Mouse (Mus musculus) testis, adult 2 months (tissue): ENCODE results near the gene Gm48552. TPM values are rescaled to one million over a fixed set of nuclear protein-coding genes. Genes with fewer than 3 reads are reported as not detected.

Source experiments
- H3K27ac ChIP-seq: fragments of 200-500 bp; 2 replicates; pipeline ENCODE4 v1.5.1; 2012; ENCODE audit warnings: low read depth, low read length; ENCODE audit not compliant: control insufficient read depth, insufficient read depth
- H3K27me3 ChIP-seq: fragments of 200-500 bp; 2 replicates; pipeline ENCODE4 v1.6.1; 2012; ENCODE audit warnings: mild to moderate bottlenecking, low read length, moderate library complexity; ENCODE audit not compliant: control insufficient read depth, insufficient read depth
- H3K36me3 ChIP-seq: fragments of 200-500 bp; 2 replicates; pipeline ENCODE4 v1.6.1; 2012; ENCODE audit warnings: mild to moderate bottlenecking, low read length; ENCODE audit not compliant: control insufficient read depth, insufficient read depth
- H3K4me1 ChIP-seq: fragments of 200-500 bp; 2 replicates; pipeline ENCODE4 v1.6.1; 2012; ENCODE audit warnings: low read length; ENCODE audit not compliant: control insufficient read depth, insufficient read depth
- H3K4me3 ChIP-seq: fragments of 200-500 bp; 2 replicates; pipeline ENCODE4 v1.5.1; 2012; ENCODE audit warnings: low read depth, mild to moderate bottlenecking, low read length, moderate library complexity, mixed read lengths; ENCODE audit not compliant: control insufficient read depth
- CTCF ChIP-seq: fragments of 200-500 bp; IDR thresholded peaks from 2 replicates; pipeline ENCODE4 v1.5.1; 2012; ENCODE audit warnings: low read depth, mild to moderate bottlenecking, inconsistent platforms, low read length, moderate library complexity; ENCODE audit not compliant: control insufficient read depth, insufficient read depth, insufficient replicate concordance
- POLR2A ChIP-seq: fragments of 200-500 bp; IDR thresholded peaks from 2 replicates; pipeline ENCODE4 v1.6.1; 2012; ENCODE audit warnings: low read depth, mild to moderate bottlenecking, inconsistent platforms, low read length, moderate library complexity; ENCODE audit not compliant: control insufficient read depth
- polyA plus RNA-seq: library from polyadenylated mRNA; depleted of rRNA; stranded (reverse); fragments of >200 nt; gene quantifications from 2 replicates; pipeline ENCODE4 v1.2.3, GENCODE M21; 2012

Gm48552 gene
- polyA plus RNA-seq, 1 experiment, result not detected

DNA sequence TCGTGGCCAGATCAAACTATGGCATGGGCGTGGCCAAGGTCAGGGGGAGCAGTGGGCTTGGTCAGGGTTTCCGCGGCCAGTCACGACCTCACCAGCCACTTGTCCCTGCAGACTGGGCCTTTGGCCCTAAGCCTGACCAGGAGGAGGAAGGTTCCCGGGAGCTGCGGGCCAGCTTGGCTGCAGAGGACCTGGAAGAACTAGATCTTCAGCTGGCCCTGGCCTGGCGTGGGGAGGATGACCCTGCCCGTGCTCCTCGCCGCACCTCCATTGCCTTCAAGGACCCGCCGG, 1.8 kb downstream of the Gm48552 start:
- no peak for TF ChIP-seq CTCF
- no peak; the same call in 1 of the 2 replicates for TF ChIP-seq POLR2A
- no peak overlapping the region for H3K4me3 ChIP-seq
- H3K27me3 ChIP-seq, result no peaks in the 10 kb centered on the region
- H3K27ac ChIP-seq, result peak overlapping the region; percentile 7; the same call in 1 of the 2 replicates
- H3K36me3 ChIP-seq, result no peaks in the 10 kb centered on the region
- H3K4me1 ChIP-seq, result peaks cover 40% of the 10 kb centered on the region

DNA sequence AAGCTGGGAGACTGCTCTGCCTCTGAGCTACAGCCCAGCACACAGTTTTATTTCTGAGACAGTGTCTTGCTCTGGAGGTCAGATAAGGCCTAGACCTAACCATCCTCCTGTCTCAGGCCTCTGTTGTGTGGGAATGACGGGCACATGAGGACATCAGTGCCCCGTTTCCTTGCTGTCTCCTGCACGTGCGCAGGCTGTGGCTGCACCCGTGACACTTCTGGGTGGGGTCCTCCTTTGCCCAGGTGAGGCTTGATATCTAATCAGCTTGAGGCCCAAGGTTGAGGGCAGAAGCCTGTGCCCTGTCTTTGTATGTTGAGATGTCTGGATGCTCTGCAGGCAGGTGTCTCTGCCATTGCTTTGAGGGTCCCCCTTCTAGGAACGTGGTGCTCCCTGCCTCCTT, 3.5 kb downstream of the Gm48552 start:
- Histone ChIP-seq H3K4me3 (peak overlapping the region; percentile 85), H3K36me3 (no peaks in the 10 kb centered on the region), H3K27ac (peak overlapping the region; percentile 27), H3K27me3 (no peaks in the 10 kb centered on the region), H3K4me1 (peaks cover 32% of the 10 kb centered on the region)
- TF ChIP-seq POLR2A (no peak), CTCF (no peak)

DNA sequence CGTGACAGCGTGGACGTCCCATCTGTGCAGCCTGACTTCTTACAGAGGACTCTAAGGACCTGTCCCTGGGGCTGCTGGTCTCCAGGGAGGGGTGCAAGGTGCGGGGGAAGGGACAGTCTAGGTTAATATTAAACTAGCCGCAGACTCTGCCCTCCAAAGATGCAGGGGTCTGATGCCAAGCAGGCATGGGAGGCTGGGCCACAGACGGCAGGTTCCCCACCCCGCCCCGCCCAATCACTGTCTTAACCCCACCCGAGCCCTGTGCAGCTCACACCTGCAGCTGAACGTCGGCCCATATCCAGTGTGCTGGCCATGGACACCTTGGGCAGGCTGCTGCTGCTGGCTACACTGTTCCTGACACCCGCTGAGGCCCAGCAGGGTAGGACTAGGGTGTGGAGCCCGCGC, 4.0 kb downstream of the Gm48552 start, which contains the start of gene Smim24:
TSS of gene Smim24 (plus strand) at position 271 of the 405 bp plus-strand sequence.
- H3K27me3 ChIP-seq, result no peaks in the 10 kb centered on the region
- no peaks in the 10 kb centered on the region for H3K36me3 ChIP-seq
- peak within 1 kb of the TSS; percentile 85 for H3K4me3 ChIP-seq
- H3K27ac ChIP-seq, result peak within 1 kb of the TSS; percentile 92
- no peak for TF ChIP-seq POLR2A
- TF ChIP-seq CTCF, result no peak
- H3K4me1 ChIP-seq, result peaks cover 32% of the 10 kb centered on the region

GRCm38 (mm10) chr10:81393456-81394063, 4.8 kb downstream of the Gm48552 start:
- no peaks in the 10 kb centered on the region for H3K27me3 ChIP-seq
- peaks cover 32% of the 10 kb centered on the region for H3K4me1 ChIP-seq
- H3K27ac ChIP-seq, result peak overlapping the region; percentile 92
- H3K4me3 ChIP-seq, result peak overlapping the region; percentile 85
- TF ChIP-seq CTCF (no peak), POLR2A (peak; percentile 81)
- no peaks in the 10 kb centered on the region for H3K36me3 ChIP-seq

DNA sequence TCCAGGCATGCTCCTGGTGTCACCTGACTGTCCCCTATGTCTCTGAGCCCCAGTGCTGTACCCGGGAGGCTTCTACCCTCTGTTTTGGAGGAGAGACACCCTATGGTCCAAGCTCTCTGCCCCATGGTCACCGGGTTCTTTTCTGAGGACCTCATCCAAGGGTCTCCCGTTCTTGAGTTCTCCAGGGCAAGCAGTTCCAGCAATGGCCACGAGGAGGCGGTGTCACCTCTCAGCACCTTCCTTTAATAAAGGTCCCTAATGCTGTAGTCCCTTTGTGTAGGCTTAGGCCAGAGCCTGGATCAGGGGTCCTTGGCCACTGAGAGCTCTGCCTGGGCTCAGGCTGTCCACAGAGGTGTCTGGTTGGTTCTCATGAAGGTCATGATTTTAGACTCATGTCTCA, 6.3 kb downstream of the Gm48552 start:
- H3K36me3 ChIP-seq, result no peaks in the 10 kb centered on the region
- no peak overlapping the region for H3K4me3 ChIP-seq
- H3K27me3 ChIP-seq, result no peaks in the 10 kb centered on the region
- TF ChIP-seq POLR2A (no peak), CTCF (peak; percentile 79)
- peaks cover 31% of the 10 kb centered on the region for H3K4me1 ChIP-seq
- H3K27ac ChIP-seq, result no peak overlapping the region

GRCm38 (mm10) chr10:81395865-81396264, 7.1 kb downstream of the Gm48552 start:
- H3K27me3 ChIP-seq, result no peaks in the 10 kb centered on the region
- H3K27ac ChIP-seq, result no peak overlapping the region
- H3K4me3 ChIP-seq, result no peak overlapping the region
- H3K36me3 ChIP-seq, result no peaks in the 10 kb centered on the region
- TF ChIP-seq POLR2A, result no peak
- no peak for TF ChIP-seq CTCF
- H3K4me1 ChIP-seq, result peaks cover 24% of the 10 kb centered on the region

GRCm38 (mm10) chr10:81396749-81397148, 7.9 kb downstream of the Gm48552 start:
- Histone ChIP-seq H3K4me3 (no peak overlapping the region), H3K4me1 (peaks cover 28% of the 10 kb centered on the region), H3K36me3 (no peaks in the 10 kb centered on the region), H3K27ac (no peak overlapping the region), H3K27me3 (no peaks in the 10 kb centered on the region)
- TF ChIP-seq CTCF (no peak; the same call in 1 of the 2 replicates), POLR2A (no peak; the same call in 1 of the 2 replicates)

- Histone ChIP-seq H3K27ac (no peak overlapping the region), H3K4me1 (peaks cover 25% of the 10 kb centered on the region), H3K36me3 (no peaks in the 10 kb centered on the region), H3K27me3 (no peaks in the 10 kb centered on the region), H3K4me3 (no peak overlapping the region)
- no peak for TF ChIP-seq CTCF
- no peak for TF ChIP-seq POLR2A
These were observed 10.5 kb downstream of the Gm48552 start for GRCm38 (mm10) chr10:81399296-81399695.
